Mouse (Mus musculus): ENCODE measurements at regions not wholly inside any gene's neighbourhood (a gene's known extent, or its start where the extent isn't known, plus 50 kb on each side); places are given as distances from the start of the nearest gene placed in this dataset.

GRCm38 (mm10) chr2:179277204-179277886 lies 164.9 kb upstream of the Cdh4 start:
- Histone ChIP-seq H3K36me3 (ENCODE audit: control insufficient read depth, insufficient read depth, low read length) (no peaks in the 10 kb centered on the region), H3K27me3 (ENCODE audit: control insufficient read depth, insufficient read depth, low read length) (no peaks in the 10 kb centered on the region), H3K4me3 (ENCODE audit: insufficient read depth, low read depth, low read length) (no peak overlapping the region), H3K9ac (ENCODE audit: low read depth, low read length) (no peak overlapping the region), H3K79me2 (ENCODE audit: control insufficient read depth, insufficient read depth, low read length) (no peaks in the 10 kb centered on the region), H3K4me1 (ENCODE audit: control insufficient read depth, insufficient read depth, low read length) (peaks cover 6% of the 10 kb centered on the region), H3K27ac (replicated peaks; ENCODE audit: insufficient read depth, low read depth, low read length) (no peak overlapping the region)
- TF ChIP-seq CTCF (IDR thresholded peaks at IDR 0.05; ENCODE audit: low read depth, low read length) (no peak), POLR2A (IDR thresholded peaks at IDR 0.05; ENCODE audit: extremely low read depth, insufficient read depth, low read length) (no peak)
- 88% methylated on average over 15 of the region's 15 CpGs for WGBS
- DNase-seq (ENCODE audit: extremely low read depth, low read depth, low spot score): no peak

- H3K9ac ChIP-seq (ENCODE audit: low read depth, low read length): no peak overlapping the region
- H3K27ac ChIP-seq (replicated peaks; ENCODE audit: insufficient read depth, low read depth, low read length): no peak overlapping the region
- H3K4me1 ChIP-seq (ENCODE audit: control insufficient read depth, insufficient read depth, low read length): peaks cover 6% of the 10 kb centered on the region
- no peaks in the 10 kb centered on the region for H3K36me3 ChIP-seq (ENCODE audit: control insufficient read depth, insufficient read depth, low read length)
- 87% methylated on average over 4 of the region's 4 CpGs for WGBS
- H3K79me2 ChIP-seq (ENCODE audit: control insufficient read depth, insufficient read depth, low read length): no peaks in the 10 kb centered on the region
- TF ChIP-seq CTCF (IDR thresholded peaks at IDR 0.05; ENCODE audit: low read depth, low read length) (no peak), POLR2A (IDR thresholded peaks at IDR 0.05; ENCODE audit: extremely low read depth, insufficient read depth, low read length) (no peak)
- no peaks in the 10 kb centered on the region for H3K27me3 ChIP-seq (ENCODE audit: control insufficient read depth, insufficient read depth, low read length)
- no peak for DNase-seq (ENCODE audit: extremely low read depth, low read depth, low spot score)
- H3K4me3 ChIP-seq (ENCODE audit: insufficient read depth, low read depth, low read length): no peak overlapping the region
Observed at GRCm38 (mm10) chr2:179277887-179278282, 164.3 kb upstream of the Cdh4 start.

GRCm38 (mm10) chr2:179282276-179282675 lies 160.0 kb upstream of the Cdh4 start:
- peak; percentile 66 for DNase-seq (ENCODE audit: extremely low read depth, low read depth, low spot score)
- WGBS: 71% methylated on average over 6 of the region's 6 CpGs
- Histone ChIP-seq H3K27me3 (ENCODE audit: control insufficient read depth, insufficient read depth, low read length) (no peaks in the 10 kb centered on the region), H3K4me3 (ENCODE audit: insufficient read depth, low read depth, low read length) (no peak overlapping the region), H3K27ac (replicated peaks; ENCODE audit: insufficient read depth, low read depth, low read length) (no peak overlapping the region), H3K9ac (ENCODE audit: low read depth, low read length) (no peak overlapping the region), H3K79me2 (ENCODE audit: control insufficient read depth, insufficient read depth, low read length) (no peaks in the 10 kb centered on the region), H3K4me1 (ENCODE audit: control insufficient read depth, insufficient read depth, low read length) (peaks cover 4% of the 10 kb centered on the region; the same call in 1 of the 2 replicates), H3K36me3 (ENCODE audit: control insufficient read depth, insufficient read depth, low read length) (no peaks in the 10 kb centered on the region)
- TF ChIP-seq CTCF (IDR thresholded peaks at IDR 0.05; ENCODE audit: low read depth, low read length): no peak
- no peak for TF ChIP-seq POLR2A (IDR thresholded peaks at IDR 0.05; ENCODE audit: extremely low read depth, insufficient read depth, low read length)

GRCm38 (mm10) chr2:179290394-179290793 lies 151.8 kb upstream of the Cdh4 start:
- DNase-seq (ENCODE audit: extremely low read depth, low read depth, low spot score): peak; percentile 93
- H3K9ac ChIP-seq (ENCODE audit: low read depth, low read length): no peak overlapping the region
- no peaks in the 10 kb centered on the region for H3K36me3 ChIP-seq (ENCODE audit: control insufficient read depth, insufficient read depth, low read length)
- no peaks in the 10 kb centered on the region for H3K27me3 ChIP-seq (ENCODE audit: control insufficient read depth, insufficient read depth, low read length)
- H3K4me3 ChIP-seq (ENCODE audit: insufficient read depth, low read depth, low read length): no peak overlapping the region
- peaks cover 16% of the 10 kb centered on the region for H3K4me1 ChIP-seq (ENCODE audit: control insufficient read depth, insufficient read depth, low read length)
- WGBS: 12% methylated on average over 5 of the region's 5 CpGs
- TF ChIP-seq POLR2A (IDR thresholded peaks at IDR 0.05; ENCODE audit: extremely low read depth, insufficient read depth, low read length): no peak
- TF ChIP-seq CTCF (IDR thresholded peaks at IDR 0.05; ENCODE audit: low read depth, low read length): no peak
- H3K27ac ChIP-seq (replicated peaks; ENCODE audit: insufficient read depth, low read depth, low read length): 0 out of 2 replicates have a peak overlapping the region, but pooled peaks have one; percentile 16
- H3K79me2 ChIP-seq (ENCODE audit: control insufficient read depth, insufficient read depth, low read length): no peaks in the 10 kb centered on the region

- H3K27ac ChIP-seq (replicated peaks; ENCODE audit: insufficient read depth, low read depth, low read length): peak overlapping the region; percentile 16; the same call in 1 of the 2 replicates
- 33% methylated on average over 1 of the region's 1 CpGs for WGBS
Observed at GRCm38 (mm10) chr2:179291046-179291563, 151.1 kb upstream of the Cdh4 start.

GRCm38 (mm10) chr2:179291958-179292357 lies 150.3 kb upstream of the Cdh4 start:
- TF ChIP-seq CTCF (IDR thresholded peaks at IDR 0.05; ENCODE audit: low read depth, low read length) (no peak), POLR2A (IDR thresholded peaks at IDR 0.05; ENCODE audit: extremely low read depth, insufficient read depth, low read length) (no peak)
- 91% methylated on average over 8 of the region's 8 CpGs for WGBS

More at GRCm38 (mm10) chr2:179291046-179291563, 151.1 kb upstream of the Cdh4 start:
- H3K27me3 ChIP-seq (ENCODE audit: control insufficient read depth, insufficient read depth, low read length): no peaks in the 10 kb centered on the region
- DNase-seq (ENCODE audit: extremely low read depth, low read depth, low spot score): peak; percentile 96
- no peak overlapping the region for H3K4me3 ChIP-seq (ENCODE audit: insufficient read depth, low read depth, low read length)
- no peak for TF ChIP-seq CTCF (IDR thresholded peaks at IDR 0.05; ENCODE audit: low read depth, low read length)
- no peak for TF ChIP-seq POLR2A (IDR thresholded peaks at IDR 0.05; ENCODE audit: extremely low read depth, insufficient read depth, low read length)
- H3K9ac ChIP-seq (ENCODE audit: low read depth, low read length): no peak overlapping the region
- peaks cover 16% of the 10 kb centered on the region for H3K4me1 ChIP-seq (ENCODE audit: control insufficient read depth, insufficient read depth, low read length)
- no peaks in the 10 kb centered on the region for H3K36me3 ChIP-seq (ENCODE audit: control insufficient read depth, insufficient read depth, low read length)
- H3K79me2 ChIP-seq (ENCODE audit: control insufficient read depth, insufficient read depth, low read length): no peaks in the 10 kb centered on the region

More at GRCm38 (mm10) chr2:179291958-179292357, 150.3 kb upstream of the Cdh4 start:
- Histone ChIP-seq H3K27me3 (ENCODE audit: control insufficient read depth, insufficient read depth, low read length) (no peaks in the 10 kb centered on the region), H3K4me3 (ENCODE audit: insufficient read depth, low read depth, low read length) (no peak overlapping the region), H3K36me3 (ENCODE audit: control insufficient read depth, insufficient read depth, low read length) (no peaks in the 10 kb centered on the region), H3K4me1 (ENCODE audit: control insufficient read depth, insufficient read depth, low read length) (peaks cover 16% of the 10 kb centered on the region), H3K9ac (ENCODE audit: low read depth, low read length) (no peak overlapping the region), H3K27ac (replicated peaks; ENCODE audit: insufficient read depth, low read depth, low read length) (no peak overlapping the region), H3K79me2 (ENCODE audit: control insufficient read depth, insufficient read depth, low read length) (no peaks in the 10 kb centered on the region)
- no peak for DNase-seq (ENCODE audit: extremely low read depth, low read depth, low spot score)

All from liver, adult 2 months (tissue).